Mouse (Mus musculus): ENCODE data around the gene Ttll11.

Ttll11 gene

DNA sequence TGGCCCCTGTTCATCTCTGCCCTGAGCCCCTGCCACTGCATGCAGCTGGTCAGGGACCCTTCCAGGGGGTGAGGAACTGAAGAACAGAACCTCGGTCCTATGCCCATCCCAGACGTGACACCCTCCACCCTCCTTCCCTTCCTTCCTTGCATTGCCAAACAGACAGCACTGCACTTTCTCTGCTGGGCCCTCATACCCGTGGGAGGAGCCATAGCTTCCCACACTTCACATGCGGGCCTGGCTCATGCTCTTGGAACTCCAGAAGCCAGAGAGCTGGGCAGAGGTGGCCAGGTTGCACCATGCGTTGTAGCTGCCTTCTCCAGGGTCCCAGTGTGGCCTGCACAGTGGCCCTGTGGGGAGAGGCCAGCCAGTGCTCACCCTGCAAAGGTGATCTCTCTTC, 251.1 kb downstream of the Ttll11 start:
- no peak for DNase-seq (ENCODE audit: low read depth, low spot score)

DNA sequence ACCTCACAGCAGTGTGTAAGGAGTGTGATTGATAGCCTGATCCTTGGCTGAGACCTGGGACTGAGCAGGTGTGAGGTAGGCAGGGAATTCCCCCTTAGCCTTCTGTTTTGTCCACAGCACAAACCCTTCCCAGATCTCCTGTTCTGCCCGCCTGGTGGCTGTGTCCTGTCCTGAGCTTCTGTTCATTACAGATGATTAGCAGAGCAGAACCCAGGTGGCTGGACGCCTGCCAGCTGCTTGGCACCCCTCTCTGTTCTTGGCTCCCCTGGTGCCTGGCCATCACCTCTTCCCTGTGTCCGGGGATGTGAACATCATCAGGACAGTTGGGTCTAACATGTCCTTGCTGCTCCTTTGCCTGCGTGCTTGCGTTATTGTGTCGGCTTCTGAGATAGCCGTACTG, 256.0 kb downstream of the Ttll11 start:
- DNase-seq (ENCODE audit: low read depth, low spot score): no peak

GRCm38 (mm10) chr2:35723267-35723666, 256.4 kb downstream of the Ttll11 start:
- no peak for DNase-seq (ENCODE audit: low read depth, low spot score)

DNA sequence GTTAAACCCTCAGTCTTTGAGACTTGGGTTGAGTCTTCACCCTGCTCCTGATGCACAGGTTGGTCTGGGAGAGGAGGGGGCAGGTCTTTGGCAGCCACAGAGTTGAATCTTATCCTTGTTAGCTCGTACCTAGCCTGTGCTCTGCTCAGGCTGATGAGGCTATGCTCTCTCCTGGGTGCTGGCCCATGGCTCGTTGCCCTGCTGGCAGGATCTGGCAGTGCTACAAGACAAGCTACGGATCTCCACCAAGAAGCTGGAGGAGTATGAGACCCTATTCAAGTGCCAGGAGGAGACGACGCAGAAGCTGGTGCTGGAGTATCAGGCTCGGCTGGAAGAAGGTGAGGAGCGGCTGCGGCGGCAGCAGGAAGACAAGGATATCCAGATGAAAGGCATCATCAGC, 256.9 kb downstream of the Ttll11 start:
- DNase-seq (ENCODE audit: low read depth, low spot score): no peak

DNA sequence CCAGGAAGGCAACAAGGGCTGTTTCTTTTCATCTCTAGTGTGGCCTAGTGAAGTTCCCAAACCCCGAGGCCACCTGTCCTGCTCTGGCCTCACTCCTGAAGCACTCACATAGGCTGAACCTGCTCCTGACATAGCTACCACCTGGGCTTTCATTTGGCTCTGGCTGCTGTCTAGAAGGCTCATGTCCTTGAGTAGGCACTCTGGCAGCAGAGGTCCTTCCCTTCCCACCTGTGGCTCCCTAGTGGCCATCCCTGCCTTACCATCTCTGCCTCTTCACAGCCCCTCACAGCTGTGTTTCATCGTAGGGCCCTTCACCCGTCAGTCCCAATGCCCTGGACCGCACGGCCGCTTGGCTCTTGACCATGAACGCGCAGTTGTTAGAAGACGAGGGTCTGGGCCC, 258.8 kb downstream of the Ttll11 start:
- no peak for DNase-seq (ENCODE audit: low read depth, low spot score)

DNA sequence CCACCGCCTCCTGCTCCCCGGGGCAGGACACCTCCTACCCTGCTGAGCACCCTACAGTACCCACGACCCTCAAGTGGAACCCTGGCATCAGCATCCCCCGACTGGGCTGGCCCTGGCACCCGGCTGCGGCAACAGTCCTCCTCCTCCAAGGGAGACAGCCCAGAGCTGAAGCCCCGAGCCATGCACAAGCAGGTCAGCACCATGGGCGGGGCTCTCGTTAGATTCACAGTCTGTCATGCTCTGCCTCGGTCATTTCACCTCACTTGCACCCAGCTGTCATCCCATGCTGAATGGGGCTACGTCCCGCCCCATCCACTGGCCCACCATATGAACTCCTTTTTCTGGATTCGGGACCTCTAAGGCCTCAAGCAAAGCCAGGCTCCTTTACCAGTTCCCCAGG, 259.2 kb downstream of the Ttll11 start:
- no peak for DNase-seq (ENCODE audit: low read depth, low spot score)

GRCm38 (mm10) chr2:35720104-35720503, 259.6 kb downstream of the Ttll11 start:
- DNase-seq (ENCODE audit: low read depth, low spot score): no peak

DNA sequence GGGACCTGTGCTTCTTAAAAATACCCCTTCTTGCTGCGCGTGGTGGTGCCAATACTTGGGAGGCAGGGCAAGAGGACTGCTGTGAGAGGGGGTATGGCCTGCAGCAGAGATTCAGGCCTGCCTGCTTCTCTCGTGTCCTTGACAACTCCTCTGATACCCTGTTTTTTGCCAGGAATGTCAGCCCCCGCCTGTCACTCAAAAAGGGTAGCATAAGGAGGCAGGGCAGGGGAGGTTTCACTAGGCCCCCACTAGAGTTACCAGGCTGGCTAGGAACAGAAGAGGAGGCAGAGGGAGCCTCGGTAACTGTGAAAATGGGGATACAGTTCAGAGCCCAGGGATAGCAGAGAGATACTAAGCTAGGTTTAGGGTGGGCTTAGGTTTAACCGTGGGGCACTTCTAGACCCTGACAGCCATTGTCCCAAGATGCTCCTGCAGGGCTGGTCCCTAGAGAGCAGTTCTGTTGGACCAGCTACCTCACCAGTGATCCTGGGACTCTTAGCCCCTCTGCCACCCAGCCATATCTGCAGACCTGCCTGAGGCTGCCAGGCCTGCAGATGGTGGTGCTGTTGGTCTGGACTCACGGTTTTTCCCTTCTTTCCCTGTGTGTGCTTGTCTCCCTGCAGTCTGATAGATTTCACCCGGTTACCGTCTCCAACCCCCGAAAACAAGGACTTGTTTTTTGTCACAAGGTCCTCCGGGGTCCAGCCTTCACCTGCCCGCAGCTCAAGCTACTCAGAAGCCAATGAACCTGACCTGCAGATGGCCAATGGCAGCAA, 260.3 kb downstream of the Ttll11 start:
- DNase-seq (ENCODE audit: low read depth, low spot score): no peak

DNA sequence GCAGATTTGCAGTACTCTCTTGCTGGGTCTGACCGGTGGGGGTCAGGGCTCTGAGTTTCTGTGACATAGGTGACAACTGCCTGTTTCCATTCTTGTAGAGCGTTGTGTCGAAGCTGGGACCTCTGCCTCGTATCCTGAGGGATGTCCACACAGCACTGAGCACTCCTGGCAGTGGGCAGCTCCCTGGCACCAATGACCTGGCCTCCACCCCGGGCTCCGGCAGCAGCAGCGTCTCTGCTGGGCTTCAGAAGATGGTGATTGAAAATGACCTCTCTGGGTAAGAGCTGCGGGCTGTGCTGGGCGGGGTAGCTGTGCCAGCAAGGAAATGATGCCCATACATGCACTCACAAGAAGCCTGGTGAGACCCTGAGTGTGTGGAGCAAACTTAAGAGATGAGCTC, 261.1 kb downstream of the Ttll11 start:
- no peak for DNase-seq (ENCODE audit: low read depth, low spot score)

DNA sequence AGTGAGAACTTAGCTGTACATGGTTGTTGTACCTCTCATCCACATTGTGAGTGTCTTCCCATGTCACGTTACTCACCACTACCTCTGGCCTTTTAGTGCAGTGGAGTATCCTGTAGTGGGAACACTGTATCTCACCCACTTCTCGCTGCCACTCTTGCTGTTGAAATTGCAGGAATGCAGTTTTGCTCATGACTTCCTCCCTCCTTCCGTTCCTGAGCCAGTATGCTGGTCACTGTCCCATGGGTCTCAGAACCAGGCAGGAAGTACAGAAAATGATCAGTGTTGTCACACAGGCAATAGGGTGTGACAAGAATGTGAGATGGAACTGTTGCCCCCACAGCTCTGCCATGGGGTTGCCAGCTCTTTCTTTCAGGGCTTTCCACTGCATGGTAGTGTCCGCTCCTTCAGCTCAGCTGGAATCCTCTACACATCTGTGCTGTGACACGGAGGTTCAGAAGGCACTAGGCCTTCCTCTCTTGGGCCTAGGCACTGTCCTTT, 261.7 kb downstream of the Ttll11 start:
- no peak for DNase-seq (ENCODE audit: low read depth, low spot score)

- DNase-seq (ENCODE audit: low read depth, low spot score): no peak
Measured at GRCm38 (mm10) chr2:35716175-35716574, 263.5 kb downstream of the Ttll11 start.

DNA sequence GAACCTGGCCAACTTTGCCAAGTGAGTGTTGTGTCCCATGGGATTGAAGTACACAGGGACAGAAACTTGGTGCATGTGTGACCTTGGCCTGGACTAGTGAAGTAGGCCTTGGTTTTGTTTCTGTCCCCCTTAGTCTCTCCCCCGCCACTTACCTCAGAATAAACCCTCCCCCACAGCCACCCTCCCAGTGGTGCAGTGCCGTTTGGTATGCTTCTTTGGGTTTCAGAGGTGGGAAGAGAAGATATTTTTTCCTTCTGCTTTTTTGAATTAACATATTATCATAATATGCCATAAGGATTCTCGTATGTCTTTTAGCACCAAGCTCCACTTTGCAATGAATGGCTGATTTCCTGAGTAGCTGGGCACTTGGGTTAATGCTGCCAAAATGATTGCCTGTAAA, 264.2 kb downstream of the Ttll11 start:
- DNase-seq (ENCODE audit: low read depth, low spot score): no peak

GRCm38 (mm10) chr2:35714742-35715167, 265.0 kb downstream of the Ttll11 start:
- DNase-seq (ENCODE audit: low read depth, low spot score): no peak

DNA sequence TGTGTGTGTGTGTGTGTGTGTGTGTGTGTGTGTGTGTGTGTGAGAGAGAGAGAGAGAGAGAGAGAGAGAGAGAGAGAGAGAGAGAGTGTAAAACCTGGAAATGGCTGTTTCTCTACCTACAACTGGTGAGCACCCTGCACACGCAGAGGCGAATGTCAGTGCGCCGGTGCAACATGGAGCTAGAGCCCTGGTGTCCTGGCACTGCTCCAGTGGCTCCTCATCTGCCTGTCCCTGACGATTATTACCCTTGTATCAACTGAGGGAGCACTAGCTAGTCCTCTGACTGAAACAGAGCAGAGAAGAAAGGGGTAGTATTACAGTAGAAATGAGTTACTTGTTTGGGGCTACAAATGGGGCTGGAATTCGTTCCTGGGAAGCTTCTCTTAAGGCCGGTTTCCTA, 266.3 kb downstream of the Ttll11 start:
- no peak for DNase-seq (ENCODE audit: low read depth, low spot score)

- no peak for DNase-seq (ENCODE audit: low read depth, low spot score)
Measured at GRCm38 (mm10) chr2:35712611-35713010, 267.1 kb downstream of the Ttll11 start.

- no peak for DNase-seq (ENCODE audit: low read depth, low spot score)
Measured at GRCm38 (mm10) chr2:35703241-35703640, 276.5 kb downstream of the Ttll11 start.

GRCm38 (mm10) chr2:35702608-35703007, 277.1 kb downstream of the Ttll11 start:
- DNase-seq (ENCODE audit: low read depth, low spot score): no peak

- DNase-seq (ENCODE audit: low read depth, low spot score): no peak
Measured at GRCm38 (mm10) chr2:35702001-35702400, 277.7 kb downstream of the Ttll11 start.
